Mouse (Mus musculus): ENCODE measurements at regions not wholly inside any gene's neighbourhood (a gene's known extent, or its start where the extent isn't known, plus 50 kb on each side); places are given as distances from the start of the nearest gene placed in this dataset.

DNA sequence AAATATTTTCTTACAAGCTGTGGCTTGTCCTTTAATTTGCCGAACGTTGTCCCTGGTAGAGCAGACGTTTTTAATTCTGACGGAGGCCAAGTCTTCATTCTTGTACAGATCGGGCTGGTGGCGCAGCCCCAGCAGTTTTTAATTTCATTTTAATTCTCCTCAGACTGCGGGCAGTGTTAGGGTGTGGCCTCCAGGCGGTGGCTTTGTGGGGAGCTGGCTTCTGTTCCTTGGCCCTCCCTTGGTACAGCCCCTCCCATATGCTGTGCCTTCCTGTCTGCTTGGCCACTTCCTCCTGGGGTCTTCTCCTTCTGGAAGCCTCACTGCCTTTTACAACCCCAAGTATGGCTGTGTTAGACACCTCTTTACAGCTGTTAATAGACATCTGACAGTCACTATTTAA lies 189.7 kb upstream of the Zfp507 start:
- DNase-seq (ENCODE audit: extremely low spot score in 1 of 2, low spot score in 1 of 2): no peak

DNA sequence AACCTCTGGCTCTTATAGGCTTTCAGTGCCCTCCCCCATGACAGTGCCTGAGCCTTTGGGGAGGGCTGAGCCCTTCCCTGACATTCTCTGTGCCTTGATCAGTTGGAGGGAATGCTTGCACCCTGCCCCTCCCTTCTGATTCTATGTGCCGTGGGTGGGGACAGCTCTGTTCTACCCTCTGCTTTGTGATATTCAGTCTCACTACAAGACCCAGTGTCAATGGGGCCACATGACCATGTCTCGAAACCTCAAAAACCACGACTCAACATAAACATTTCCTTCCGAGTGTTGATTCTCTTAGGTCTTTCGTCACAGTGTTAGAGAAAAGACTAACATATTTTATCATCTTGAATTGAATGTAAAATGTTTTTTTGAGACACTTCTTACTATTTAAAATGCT lies 188.3 kb upstream of the Zfp507 start:
- no peak for DNase-seq (ENCODE audit: extremely low spot score in 1 of 2, low spot score in 1 of 2)

DNA sequence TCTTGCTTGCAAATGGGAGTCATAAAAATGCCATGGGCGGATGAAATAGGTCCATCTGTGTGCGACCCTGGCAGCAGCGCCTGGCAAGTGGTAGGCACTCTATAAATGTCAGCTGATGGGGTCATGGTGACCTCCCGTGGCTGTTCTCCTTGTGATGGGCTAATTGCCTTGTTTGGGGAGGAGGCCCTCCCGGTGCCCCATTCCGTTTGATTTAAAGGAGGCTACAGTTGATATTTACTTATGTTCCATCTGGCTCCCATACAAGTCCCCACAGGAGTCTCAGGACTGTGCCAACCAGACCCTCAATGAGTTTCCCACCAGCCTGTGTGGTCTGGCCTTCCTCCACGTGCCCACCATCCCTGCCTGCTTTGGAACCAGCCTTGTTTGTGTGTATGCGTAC lies 186.7 kb upstream of the Zfp507 start:
- DNase-seq (ENCODE audit: extremely low spot score in 1 of 2, low spot score in 1 of 2): no peak

DNA sequence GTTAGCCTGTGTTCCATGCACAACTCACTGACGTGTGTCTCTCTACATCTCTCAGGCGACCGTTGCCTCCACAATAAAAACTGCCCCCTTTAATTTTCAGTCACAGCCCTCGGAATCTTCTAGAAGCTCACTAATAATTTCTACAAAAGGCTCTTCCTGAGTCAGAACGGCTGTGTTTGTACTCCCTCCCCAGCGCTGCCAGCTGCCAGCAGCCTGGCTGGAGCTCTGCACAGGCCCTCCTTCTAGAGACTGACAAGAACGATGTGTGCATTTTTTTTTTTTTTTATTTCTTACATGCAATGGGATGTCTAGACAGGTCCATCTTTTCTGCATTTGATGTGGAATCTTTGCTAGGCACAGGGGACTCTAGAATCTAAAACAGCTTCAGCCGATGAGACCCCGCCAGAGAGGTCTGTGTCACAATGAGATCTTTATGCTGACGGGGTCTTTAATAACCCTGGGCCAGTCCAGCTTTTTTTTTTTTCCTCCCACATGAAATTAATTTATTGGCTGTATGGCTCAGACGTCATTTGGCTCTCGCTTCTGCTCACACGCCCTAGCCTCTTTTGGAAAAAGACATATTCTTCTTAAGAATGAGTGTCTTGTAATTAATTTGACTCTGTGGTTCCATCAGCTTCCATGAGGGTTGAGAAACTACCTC lies 185.8 kb upstream of the Zfp507 start:
- DNase-seq (ENCODE audit: extremely low spot score in 1 of 2, low spot score in 1 of 2): peak; percentile 4 to 8

DNA sequence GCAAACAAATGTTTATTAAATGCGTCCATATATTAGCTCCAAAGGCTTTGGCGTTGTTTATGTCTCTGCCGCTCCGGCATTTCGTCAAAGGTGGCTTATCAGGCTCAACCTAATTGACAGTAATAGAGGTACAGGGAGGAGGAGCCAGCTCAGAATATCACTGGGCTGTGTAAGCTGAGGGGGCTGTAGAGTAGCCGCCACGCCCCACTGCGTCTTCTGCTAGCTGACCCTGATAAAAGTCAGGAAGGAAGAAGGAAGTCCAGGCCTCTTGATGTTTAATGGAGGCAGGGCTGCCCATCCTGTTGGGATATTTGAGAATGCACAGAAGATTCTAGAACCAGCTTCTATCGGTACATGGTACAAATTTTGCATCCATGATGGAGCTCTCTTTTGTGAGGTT lies 175.2 kb upstream of the Zfp507 start:
- no peak for DNase-seq (ENCODE audit: extremely low spot score in 1 of 2, low spot score in 1 of 2)

DNA sequence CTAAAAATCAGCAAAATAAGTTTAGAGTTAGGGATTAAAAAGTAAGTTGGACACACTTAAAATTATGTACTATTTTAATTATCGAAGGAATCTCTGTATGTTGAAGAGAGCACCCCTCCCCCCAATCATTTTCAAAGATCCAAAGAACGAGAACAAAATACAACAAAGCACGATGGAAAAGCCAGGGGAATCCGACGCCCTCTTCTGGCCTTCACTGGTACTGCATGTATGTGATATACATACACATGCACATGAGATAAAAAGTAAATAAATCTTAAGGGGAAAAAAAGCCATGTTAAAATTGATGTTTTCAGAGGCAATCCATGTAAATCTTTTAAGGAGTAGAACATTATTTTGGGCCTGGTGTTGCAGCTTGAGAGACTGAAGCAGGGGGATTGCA lies 155.9 kb upstream of the Zfp507 start:
- peak in 1 of 2 experiments; percentile 7 for DNase-seq (ENCODE audit: extremely low spot score in 1 of 2, low spot score in 1 of 2)

DNA sequence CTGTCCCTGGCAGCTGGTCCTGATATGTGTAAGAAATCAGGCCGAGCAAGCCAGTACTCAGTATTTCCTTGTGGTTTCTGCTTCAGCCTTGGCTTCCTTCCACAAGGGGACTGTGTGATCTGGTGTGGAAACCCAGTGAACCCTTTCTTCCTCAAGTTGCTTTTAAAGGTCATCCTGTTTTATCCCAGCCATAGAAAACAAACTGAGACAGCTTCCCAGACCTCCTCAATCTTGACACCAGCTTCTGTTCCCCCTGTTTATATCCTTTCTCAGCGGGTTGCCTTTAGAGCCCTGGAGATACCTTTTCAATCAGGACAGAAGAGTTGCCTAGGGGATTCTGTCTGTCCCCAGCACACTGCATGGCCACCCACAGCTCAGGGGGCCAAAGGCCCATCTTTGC lies 155.2 kb upstream of the Zfp507 start:
- no peak for DNase-seq (ENCODE audit: extremely low spot score in 1 of 2, low spot score in 1 of 2)

DNA sequence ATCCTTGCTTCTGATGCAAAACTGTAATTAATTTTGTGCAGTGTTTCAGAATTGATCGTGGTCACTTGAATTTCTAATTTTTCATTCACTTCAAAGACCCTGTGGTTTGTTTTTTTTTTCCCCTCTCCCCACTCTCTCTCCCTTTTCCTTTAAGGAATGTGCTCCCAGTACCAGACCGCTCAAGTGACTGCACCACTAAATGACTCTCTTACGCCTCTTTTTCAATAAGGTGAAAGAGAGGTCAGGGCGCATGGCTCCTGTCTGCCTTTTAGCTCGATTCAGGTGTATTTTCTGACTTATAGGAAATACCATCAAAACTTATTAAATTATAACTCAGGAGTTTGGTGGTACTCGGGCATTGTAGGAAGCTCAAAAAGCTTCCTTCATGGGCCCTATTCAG lies 146.0 kb upstream of the Zfp507 start:
- no peak for DNase-seq (ENCODE audit: extremely low spot score in 1 of 2, low spot score in 1 of 2)

DNA sequence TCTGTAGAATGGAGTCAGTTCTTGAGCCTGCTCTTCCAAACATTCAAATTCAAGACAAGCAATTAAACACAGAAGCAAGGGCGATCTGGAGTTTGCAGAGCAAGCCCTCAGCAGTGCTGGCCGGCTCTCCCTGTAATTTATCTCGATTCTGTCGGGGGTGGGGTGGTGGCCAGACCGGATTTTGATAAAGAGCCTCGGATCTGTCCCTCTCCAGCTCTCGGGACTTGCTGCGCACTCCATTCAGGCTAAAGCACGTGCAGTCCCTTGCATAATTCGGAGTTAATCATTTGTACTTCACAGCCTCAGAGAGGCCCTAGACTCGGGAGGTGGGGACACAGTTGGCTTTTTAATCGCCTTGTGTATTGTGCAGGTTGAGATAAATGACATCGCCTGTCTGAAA lies 145.6 kb upstream of the Zfp507 start:
- no peak for DNase-seq (ENCODE audit: extremely low spot score in 1 of 2, low spot score in 1 of 2)

DNA sequence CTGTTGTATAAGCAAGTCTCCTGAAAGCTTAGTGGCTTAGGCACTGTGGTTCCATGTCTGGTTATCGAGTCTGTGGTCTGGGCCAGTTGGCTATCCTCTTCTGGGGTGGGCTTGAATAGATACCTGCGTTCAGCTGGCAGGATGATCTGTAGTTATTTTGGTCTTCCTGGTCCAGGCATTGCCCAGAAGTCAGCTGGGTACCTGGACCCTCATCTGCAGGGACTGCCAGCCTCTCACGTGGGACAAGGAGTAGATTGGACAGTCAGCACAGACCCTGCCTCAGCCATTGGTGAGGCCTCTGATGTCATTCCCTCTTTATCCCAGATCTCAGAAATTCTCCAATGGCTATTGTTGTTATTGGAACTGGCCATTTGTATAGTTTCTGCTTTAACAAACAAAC lies 138.3 kb upstream of the Zfp507 start:
- DNase-seq (ENCODE audit: extremely low spot score in 1 of 2, low spot score in 1 of 2): no peak

DNA sequence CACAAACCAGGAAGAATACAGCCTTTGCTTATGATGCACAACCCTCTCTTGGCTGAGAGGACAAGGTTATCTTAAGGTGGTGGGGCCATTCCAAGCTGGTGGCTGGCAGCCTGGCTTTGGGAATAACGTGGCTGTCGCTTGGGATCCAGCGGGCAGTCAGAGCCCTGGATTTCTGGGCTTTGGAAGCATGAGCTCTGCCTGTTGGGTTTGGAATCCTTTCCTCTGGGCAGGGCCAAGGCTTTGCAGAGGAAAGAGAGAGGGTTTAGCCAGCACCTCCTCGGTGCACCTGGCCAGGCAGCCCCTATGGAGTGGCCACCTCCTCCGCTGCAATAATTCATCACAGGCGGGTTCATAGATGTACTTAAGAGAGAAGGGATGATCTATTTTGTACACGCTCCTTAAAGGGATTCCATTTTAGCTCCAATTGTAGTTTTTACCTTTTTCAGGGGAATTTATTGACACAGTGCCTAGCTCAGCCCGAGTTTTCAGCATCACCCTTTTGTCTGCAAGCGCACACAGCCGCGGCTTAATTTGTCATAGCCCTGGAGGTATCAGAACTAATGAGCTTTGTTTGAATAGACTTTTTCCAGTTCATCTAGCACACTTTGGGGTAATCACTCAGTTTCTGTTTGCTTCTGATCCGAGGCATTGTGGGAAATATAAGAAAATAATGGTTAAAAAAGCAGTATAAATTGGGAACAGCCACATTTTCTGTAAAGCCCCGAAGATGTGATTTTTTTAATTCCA lies 135.5 kb upstream of the Zfp507 start:
- DNase-seq (ENCODE audit: extremely low spot score in 1 of 2, low spot score in 1 of 2): no peak

DNA sequence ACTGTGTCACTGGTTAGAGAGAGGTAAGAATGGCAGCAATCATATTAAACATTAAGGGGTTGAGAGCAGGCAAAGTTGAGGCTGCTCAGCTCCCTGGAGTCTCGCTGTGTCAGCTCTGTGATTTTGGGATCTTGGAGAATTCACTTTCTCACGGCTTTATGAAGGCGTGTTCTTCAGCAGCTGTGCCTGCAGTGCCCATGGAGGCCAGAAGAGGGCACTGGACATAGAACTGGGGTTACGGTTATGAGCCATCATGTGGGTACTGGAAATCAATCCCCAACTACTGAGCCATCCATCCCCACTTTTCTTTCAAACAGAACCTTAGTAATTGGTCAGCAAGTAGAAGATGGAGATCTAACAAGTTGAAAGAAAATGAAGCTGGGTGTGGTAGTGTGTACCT lies 123.9 kb upstream of the Zfp507 start:
- DNase-seq (ENCODE audit: extremely low spot score in 1 of 2, low spot score in 1 of 2): no peak

DNA sequence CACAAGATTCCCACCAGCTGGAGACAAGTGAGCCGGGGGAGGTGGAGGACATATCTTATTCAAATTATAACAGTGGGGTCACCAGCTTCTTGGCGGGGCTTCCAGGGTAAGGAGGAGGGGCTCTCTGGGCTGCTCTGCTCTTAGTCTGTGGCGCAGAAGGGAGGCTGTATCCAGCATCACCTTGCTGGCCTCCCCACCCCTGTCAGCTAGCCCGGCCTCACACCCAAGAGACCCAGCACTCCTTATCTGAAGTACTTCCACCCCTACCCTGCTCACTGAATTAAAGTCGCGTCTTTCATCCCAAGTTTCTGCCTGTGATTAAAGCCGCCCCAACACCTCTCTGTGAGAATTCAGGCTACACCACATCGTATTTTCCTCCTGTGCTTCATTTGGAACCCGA lies 119.8 kb upstream of the Zfp507 start:
- DNase-seq (ENCODE audit: extremely low spot score in 1 of 2, low spot score in 1 of 2): no peak

DNA sequence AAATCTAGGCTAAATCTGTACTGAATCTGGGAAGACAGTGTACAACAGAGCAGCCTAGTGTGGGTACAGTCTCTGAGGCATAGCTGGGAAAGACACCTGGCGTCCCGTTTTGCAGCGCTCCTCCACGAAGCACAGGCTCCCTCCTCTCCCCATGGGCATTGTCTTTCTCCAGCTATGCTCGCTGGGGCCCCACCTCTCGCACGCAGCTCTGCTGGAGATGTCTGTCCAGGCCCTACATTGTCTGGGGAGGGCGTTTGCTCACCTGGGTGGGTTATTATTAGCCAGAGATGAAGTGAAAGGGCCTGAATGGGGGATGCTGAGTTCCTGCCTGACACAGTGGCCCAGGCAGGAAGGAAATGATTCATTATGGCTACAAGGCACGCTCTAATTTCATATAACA lies 118.1 kb upstream of the Zfp507 start:
- DNase-seq (ENCODE audit: extremely low spot score in 1 of 2, low spot score in 1 of 2): no peak

DNA sequence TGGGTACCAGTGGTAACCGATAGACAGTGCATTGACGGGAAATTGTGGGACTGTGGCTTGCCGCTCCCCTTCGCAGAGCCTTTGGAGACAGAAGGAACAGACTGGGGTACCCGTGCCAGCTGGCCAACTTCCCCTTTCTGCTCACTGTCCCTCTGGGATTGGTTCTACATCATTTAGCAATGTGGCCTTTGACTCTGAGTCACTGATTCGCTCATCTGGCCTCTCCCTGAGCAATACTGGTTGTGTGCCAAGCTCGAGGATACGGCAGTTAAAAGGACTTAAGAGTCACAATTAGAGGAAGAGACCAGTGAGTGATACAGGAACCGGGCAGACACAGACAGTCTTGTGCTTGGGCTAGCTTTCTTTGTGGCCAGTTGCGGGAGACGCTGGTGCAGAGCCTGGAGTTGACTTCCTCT lies 117.4 kb upstream of the Zfp507 start:
- DNase-seq (ENCODE audit: extremely low spot score in 1 of 2, low spot score in 1 of 2): no peak

DNA sequence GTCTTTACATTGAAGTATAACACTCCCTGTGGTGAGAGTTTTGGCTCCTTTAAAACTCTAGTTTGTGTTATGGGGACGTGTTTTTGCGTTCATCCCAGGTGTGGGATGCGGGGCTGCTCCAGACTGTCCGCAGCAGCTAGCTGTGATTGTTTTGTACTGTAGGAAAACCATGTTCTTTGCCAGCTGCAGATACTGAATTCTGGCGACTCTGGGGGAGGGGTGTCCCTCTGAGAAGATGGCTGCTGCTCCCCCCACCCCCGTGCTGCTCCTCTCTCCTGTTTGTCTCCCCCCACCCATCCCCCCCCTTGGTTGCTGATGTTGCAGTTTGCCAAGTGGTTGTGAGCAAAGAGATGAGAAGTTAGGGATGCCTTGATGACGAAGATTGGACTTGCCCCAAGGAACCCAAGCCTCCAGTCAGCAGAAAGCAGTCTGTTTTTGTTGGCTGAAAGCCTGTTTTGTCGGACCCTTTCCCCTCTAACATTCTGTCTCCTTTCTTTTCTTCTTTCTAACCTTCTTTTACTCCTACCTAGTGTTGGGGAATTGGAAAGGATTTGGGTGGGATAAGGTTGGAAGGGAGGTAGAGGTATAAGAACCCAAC lies 107.4 kb upstream of the Zfp507 start:
- DNase-seq (ENCODE audit: extremely low spot score in 1 of 2, low spot score in 1 of 2): no peak

DNA sequence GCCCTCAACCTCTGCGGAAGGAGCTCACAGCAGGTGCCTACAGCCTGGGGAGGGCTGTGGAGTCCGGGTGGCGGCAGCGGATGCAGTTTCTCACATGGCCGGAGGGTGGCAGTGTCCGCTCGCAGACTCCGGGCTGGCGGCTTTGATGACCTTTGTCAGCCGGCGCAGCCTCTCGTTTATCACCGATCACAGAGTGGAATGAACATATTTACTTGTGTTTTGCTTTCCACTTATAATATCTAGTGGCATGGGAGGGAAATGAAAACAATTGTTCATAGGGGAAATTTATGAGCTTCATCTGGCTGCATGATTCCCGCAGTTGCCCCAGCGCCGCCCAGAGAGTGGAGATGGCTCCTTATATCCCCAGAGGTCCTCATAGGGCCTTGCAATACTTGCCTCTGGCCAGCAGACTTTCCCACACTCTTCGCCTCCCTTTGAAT lies 99.2 kb upstream of the Zfp507 start:
- peak; percentile 69 to 83 for DNase-seq (ENCODE audit: extremely low spot score in 1 of 2, low spot score in 1 of 2)

DNA sequence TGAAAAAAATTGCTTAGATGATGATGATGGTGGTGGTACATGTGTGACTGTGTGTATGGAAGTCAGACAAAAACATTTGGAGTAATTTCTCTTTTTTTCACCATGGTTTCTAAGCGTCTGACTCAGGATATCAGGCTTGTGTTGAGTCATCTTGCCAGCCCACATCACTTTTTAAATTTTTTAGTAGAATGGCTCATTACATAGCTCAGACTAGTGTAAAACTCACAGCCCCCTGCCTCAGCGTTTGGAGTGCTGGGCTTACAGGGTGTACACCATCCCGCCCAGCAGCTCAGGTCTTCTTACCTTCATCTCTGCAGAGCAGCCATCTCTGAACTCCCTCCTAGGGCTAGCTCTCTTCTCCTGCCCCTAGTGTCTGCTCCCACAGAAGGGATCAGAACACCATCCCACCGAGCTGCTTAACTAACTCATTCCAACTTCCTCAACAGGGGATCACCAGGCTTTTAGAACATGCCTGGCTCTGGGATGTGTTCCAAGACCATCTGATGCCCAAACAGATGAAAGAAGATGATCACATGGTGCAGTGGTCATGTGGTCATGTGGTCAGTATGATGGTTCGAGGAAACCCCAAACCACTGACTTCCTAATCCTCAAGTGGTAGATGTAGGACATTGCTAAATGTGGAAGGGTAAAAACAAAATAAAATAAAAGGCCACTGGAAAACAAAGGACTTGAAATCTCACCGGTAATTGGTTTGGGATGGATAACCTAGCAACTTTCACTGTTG lies 96.1 kb upstream of the Zfp507 start:
- no peak for DNase-seq (ENCODE audit: extremely low spot score in 1 of 2, low spot score in 1 of 2)

DNA sequence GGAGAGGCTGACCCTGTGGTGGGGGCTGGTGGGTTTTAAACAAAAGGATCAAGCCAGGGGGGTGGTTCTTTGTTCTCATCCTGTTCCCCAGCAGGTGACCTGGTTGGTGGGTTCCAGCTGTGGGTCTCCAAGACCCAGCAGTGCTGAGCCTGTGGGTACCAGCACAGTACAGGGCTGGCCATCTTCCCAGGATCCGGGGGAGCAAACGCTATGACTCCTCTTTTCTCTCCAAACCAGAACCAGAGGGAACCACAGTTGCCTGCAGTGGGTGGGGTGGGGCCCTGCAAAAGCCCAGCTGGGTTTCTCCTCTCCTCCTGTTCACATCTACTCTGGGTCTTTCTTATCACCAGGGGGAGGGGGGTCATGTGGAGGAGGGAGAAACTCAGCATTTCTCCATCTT lies 90.5 kb upstream of the Zfp507 start:
- DNase-seq (ENCODE audit: extremely low spot score in 1 of 2, low spot score in 1 of 2): no peak

DNA sequence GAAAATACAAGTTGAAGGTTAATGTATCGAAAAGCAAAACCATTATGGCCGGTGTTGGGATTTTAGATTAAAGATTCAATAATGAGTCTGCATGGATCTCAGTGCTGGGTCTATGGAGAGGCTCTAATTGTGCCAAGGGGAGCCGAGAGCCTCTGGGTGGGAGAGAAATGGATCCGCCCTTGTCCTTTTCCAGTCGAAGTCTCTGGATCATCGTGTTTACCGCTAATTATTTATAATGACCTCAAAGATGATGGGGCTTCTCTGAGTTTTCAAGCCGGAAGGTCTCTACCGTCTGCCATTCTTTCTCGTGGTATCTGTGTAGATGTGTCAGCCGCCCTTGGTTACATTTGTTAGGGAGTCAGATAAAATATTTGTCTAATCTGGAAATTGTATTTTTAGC lies 83.2 kb upstream of the Zfp507 start:
- DNase-seq (ENCODE audit: extremely low spot score in 1 of 2, low spot score in 1 of 2): no peak

DNA sequence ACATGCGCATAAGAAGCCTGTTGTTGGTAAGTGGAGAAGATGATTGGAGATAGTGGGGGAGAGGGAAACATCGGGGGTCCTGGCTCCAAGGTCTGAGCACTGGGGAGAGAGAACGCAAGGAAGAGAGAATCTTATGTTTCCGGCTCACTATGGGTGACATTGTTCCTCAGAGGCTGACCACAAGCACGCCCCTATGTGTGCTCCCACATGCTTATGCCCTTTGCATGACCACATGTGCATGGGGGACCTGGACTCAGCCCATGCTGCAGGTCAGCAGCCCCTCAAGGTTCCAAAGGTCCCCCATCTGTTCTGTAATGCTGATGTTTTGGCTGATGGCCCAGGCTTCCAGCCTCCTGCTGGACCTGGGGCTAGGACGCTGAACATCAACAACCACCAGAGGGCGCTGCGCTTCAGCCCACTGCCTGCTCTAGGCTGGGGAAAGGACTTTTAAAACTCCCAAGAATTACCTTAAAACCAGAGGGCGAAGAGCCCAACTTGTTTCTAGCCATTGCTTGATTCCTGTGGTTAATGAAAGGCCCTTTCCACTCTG lies 77.0 kb upstream of the Zfp507 start:
- DNase-seq (ENCODE audit: extremely low spot score in 1 of 2, low spot score in 1 of 2): peak; percentile 68 to 85
